Mouse (Mus musculus): ENCODE measurements around the gene Tnni2. TPM values are rescaled to one million over a fixed set of nuclear protein-coding genes. Genes with fewer than 3 reads are reported as not detected.

The Tnni2 gene
- total and polyA plus RNA-seq, 3 experiments = 1.0 to 3.5 TPM; not detected in 1

GRCm38 (mm10) chr7:142462594-142463078 lies 21.0 kb downstream of the Tnni2 start:
- DNase-seq (ENCODE audit: low spot score) = no peak
- no peak for ATAC-seq (ENCODE audit: extremely low read depth, insufficient number of reproducible peaks, low FRiP score, poor library complexity, severe bottlenecking)
- Histone ChIP-seq H3K36me3 (replicated peaks) (no peaks in the 10 kb centered on the region), H3K9me3 (replicated peaks) (no peaks in the 10 kb centered on the region), H3K4me1 (ENCODE audit: insufficient read depth, low read depth, low read length) (no peaks in the 10 kb centered on the region), H3K4me3 (ENCODE audit: low read depth, low read length) (no peak overlapping the region), H3K27me3 (ENCODE audit: insufficient read depth, low read length) (peaks cover 17% of the 10 kb centered on the region)
- TF ChIP-seq POLR2AphosphoS5 (IDR thresholded peaks at IDR 0.05; ENCODE audit: insufficient replicate concordance, low read depth, low read length) = no peak
- no peak for TF ChIP-seq GATA2 (IDR thresholded peaks at IDR 0.05; ENCODE audit: borderline replicate concordance, low read depth, low read length)
- TF ChIP-seq CTCF (IDR thresholded peaks at IDR 0.05; ENCODE audit: low read depth, low read length) = no peak
- TF ChIP-seq TAL1 (conservative IDR thresholded peaks at IDR 0.05; ENCODE audit: low read depth, low read length) = no peak
- TF ChIP-seq GATA1 (IDR thresholded peaks at IDR 0.05; ENCODE audit: borderline replicate concordance, low read length) = no peak

GRCm38 (mm10) chr7:142470171-142470691 lies 28.6 kb downstream of the Tnni2 start:
- H3K4me1 ChIP-seq (ENCODE audit: insufficient read depth, low read depth, low read length) = no peaks in the 10 kb centered on the region
- DNase-seq (ENCODE audit: low spot score) (no peak), ATAC-seq (ENCODE audit: extremely low read depth, insufficient number of reproducible peaks, low FRiP score, poor library complexity, severe bottlenecking) (no peak)
- no peak overlapping the region for H3K4me3 ChIP-seq (ENCODE audit: low read depth, low read length)
- no peaks in the 10 kb centered on the region for H3K36me3 ChIP-seq (replicated peaks)
- TF ChIP-seq POLR2AphosphoS5 (IDR thresholded peaks at IDR 0.05; ENCODE audit: insufficient replicate concordance, low read depth, low read length) (no peak), GATA1 (IDR thresholded peaks at IDR 0.05; ENCODE audit: borderline replicate concordance, low read length) (no peak), TAL1 (conservative IDR thresholded peaks at IDR 0.05; ENCODE audit: low read depth, low read length) (no peak), CTCF (IDR thresholded peaks at IDR 0.05; ENCODE audit: low read depth, low read length) (no peak), GATA2 (IDR thresholded peaks at IDR 0.05; ENCODE audit: borderline replicate concordance, low read depth, low read length) (no peak)
- H3K9me3 ChIP-seq (replicated peaks) = no peaks in the 10 kb centered on the region
- peaks cover 40% of the 10 kb centered on the region for H3K27me3 ChIP-seq (ENCODE audit: insufficient read depth, low read length)

GRCm38 (mm10) chr7:142470808-142471413 lies 29.3 kb downstream of the Tnni2 start:
- TF ChIP-seq CTCF (IDR thresholded peaks at IDR 0.05; ENCODE audit: low read depth, low read length) (no peak), GATA1 (IDR thresholded peaks at IDR 0.05; ENCODE audit: borderline replicate concordance, low read length) (no peak), GATA2 (IDR thresholded peaks at IDR 0.05; ENCODE audit: borderline replicate concordance, low read depth, low read length) (no peak), TAL1 (conservative IDR thresholded peaks at IDR 0.05; ENCODE audit: low read depth, low read length) (no peak)
- ATAC-seq (ENCODE audit: extremely low read depth, insufficient number of reproducible peaks, low FRiP score, poor library complexity, severe bottlenecking) = no peak
- no peak for DNase-seq (ENCODE audit: low spot score)
- peaks cover 41% of the 10 kb centered on the region for H3K27me3 ChIP-seq (ENCODE audit: insufficient read depth, low read length)
- H3K4me3 ChIP-seq (ENCODE audit: low read depth, low read length) = no peak overlapping the region
- H3K36me3 ChIP-seq (replicated peaks) = no peaks in the 10 kb centered on the region
- no peaks in the 10 kb centered on the region for H3K9me3 ChIP-seq (replicated peaks)
- H3K4me1 ChIP-seq (ENCODE audit: insufficient read depth, low read depth, low read length) = no peaks in the 10 kb centered on the region

GRCm38 (mm10) chr7:142471414-142471861 lies 29.8 kb downstream of the Tnni2 start:
- Histone ChIP-seq H3K4me1 (ENCODE audit: insufficient read depth, low read depth, low read length) (no peaks in the 10 kb centered on the region), H3K4me3 (ENCODE audit: low read depth, low read length) (no peak overlapping the region), H3K27me3 (ENCODE audit: insufficient read depth, low read length) (peaks cover 41% of the 10 kb centered on the region), H3K36me3 (replicated peaks) (no peaks in the 10 kb centered on the region), H3K9me3 (replicated peaks) (no peaks in the 10 kb centered on the region)
- ATAC-seq (ENCODE audit: extremely low read depth, insufficient number of reproducible peaks, low FRiP score, poor library complexity, severe bottlenecking) (no peak), DNase-seq (ENCODE audit: low spot score) (no peak)
- TF ChIP-seq GATA1 (IDR thresholded peaks at IDR 0.05; ENCODE audit: borderline replicate concordance, low read length) (no peak), CTCF (IDR thresholded peaks at IDR 0.05; ENCODE audit: low read depth, low read length) (no peak), GATA2 (IDR thresholded peaks at IDR 0.05; ENCODE audit: borderline replicate concordance, low read depth, low read length) (no peak), TAL1 (conservative IDR thresholded peaks at IDR 0.05; ENCODE audit: low read depth, low read length) (no peak)

GRCm38 (mm10) chr7:142471884-142472570 lies 30.4 kb downstream of the Tnni2 start:
- Histone ChIP-seq H3K27me3 (ENCODE audit: insufficient read depth, low read length) (peaks cover 47% of the 10 kb centered on the region), H3K4me1 (ENCODE audit: insufficient read depth, low read depth, low read length) (no peaks in the 10 kb centered on the region), H3K36me3 (replicated peaks) (no peaks in the 10 kb centered on the region), H3K9me3 (replicated peaks) (no peaks in the 10 kb centered on the region), H3K4me3 (ENCODE audit: low read depth, low read length) (no peak overlapping the region)
- TF ChIP-seq POLR2AphosphoS5 (IDR thresholded peaks at IDR 0.05; ENCODE audit: insufficient replicate concordance, low read depth, low read length) (no peak), CTCF (IDR thresholded peaks at IDR 0.05; ENCODE audit: low read depth, low read length) (no peak), TAL1 (conservative IDR thresholded peaks at IDR 0.05; ENCODE audit: low read depth, low read length) (no peak), GATA2 (IDR thresholded peaks at IDR 0.05; ENCODE audit: borderline replicate concordance, low read depth, low read length) (no peak), GATA1 (IDR thresholded peaks at IDR 0.05; ENCODE audit: borderline replicate concordance, low read length) (no peak)
- DNase-seq (ENCODE audit: low spot score) = no peak
- no peak for ATAC-seq (ENCODE audit: extremely low read depth, insufficient number of reproducible peaks, low FRiP score, poor library complexity, severe bottlenecking)

- H3K36me3 ChIP-seq (replicated peaks) = no peaks in the 10 kb centered on the region
- H3K4me3 ChIP-seq (ENCODE audit: low read depth, low read length) = no peak overlapping the region
- ATAC-seq (ENCODE audit: extremely low read depth, insufficient number of reproducible peaks, low FRiP score, poor library complexity, severe bottlenecking) = no peak
- TF ChIP-seq GATA1 (IDR thresholded peaks at IDR 0.05; ENCODE audit: borderline replicate concordance, low read length) (no peak), GATA2 (IDR thresholded peaks at IDR 0.05; ENCODE audit: borderline replicate concordance, low read depth, low read length) (no peak), CTCF (IDR thresholded peaks at IDR 0.05; ENCODE audit: low read depth, low read length) (no peak), POLR2AphosphoS5 (IDR thresholded peaks at IDR 0.05; ENCODE audit: insufficient replicate concordance, low read depth, low read length) (no peak), TAL1 (conservative IDR thresholded peaks at IDR 0.05; ENCODE audit: low read depth, low read length) (no peak)
- no peaks in the 10 kb centered on the region for H3K9me3 ChIP-seq (replicated peaks)
- peaks cover 47% of the 10 kb centered on the region for H3K27me3 ChIP-seq (ENCODE audit: insufficient read depth, low read length)
- H3K4me1 ChIP-seq (ENCODE audit: insufficient read depth, low read depth, low read length) = no peaks in the 10 kb centered on the region
- DNase-seq (ENCODE audit: low spot score) = no peak
These were observed 31.3 kb downstream of the Tnni2 start for GRCm38 (mm10) chr7:142472936-142473335.

Data from G1E (cell line).